Mouse (Mus musculus) inflammation-experienced regulatory T-cells, adult 6 months (primary cell): Measurements from ENCODE around the gene Zbtb16. TPM values are rescaled to one million over a fixed set of nuclear protein-coding genes. Genes with fewer than 3 reads are reported as not detected.

Experiments used
- ATAC-seq: one replicate; pipeline ENCODE4 v1.8.0; 2017
- polyA plus RNA-seq, 3 experiments: library from polyadenylated mRNA; unstranded; fragments of 100-300 nt; shearing (Covaris generic); gene quantifications; one replicate each; pipeline ENCODE4 v1.2.1; 2017

Zbtb16 gene
- polyA plus RNA-seq, 3 experiments from 2014 or later = not detected

- no peak for ATAC-seq
These were observed 93.9 kb downstream of the Zbtb16 start for GRCm38 (mm10) chr9:48742150-48742549.

- ATAC-seq = no peak
These were observed 94.5 kb downstream of the Zbtb16 start for GRCm38 (mm10) chr9:48741433-48742077.

- ATAC-seq = no peak
These were observed 95.2 kb downstream of the Zbtb16 start for GRCm38 (mm10) chr9:48740732-48741255.

- ATAC-seq = peak; percentile 94
These were observed 95.9 kb downstream of the Zbtb16 start for GRCm38 (mm10) chr9:48740098-48740505.

- no peak for ATAC-seq
These were observed 97.1 kb downstream of the Zbtb16 start for GRCm38 (mm10) chr9:48738795-48739476.

- ATAC-seq = no peak
These were observed 98.1 kb downstream of the Zbtb16 start for GRCm38 (mm10) chr9:48737911-48738310.

- no peak for ATAC-seq
These were observed 98.7 kb downstream of the Zbtb16 start for GRCm38 (mm10) chr9:48737210-48737850.

GRCm38 (mm10) chr9:48736361-48737209 lies 99.4 kb downstream of the Zbtb16 start:
- ATAC-seq = no peak

GRCm38 (mm10) chr9:48735466-48736312 lies 100.3 kb downstream of the Zbtb16 start:
- ATAC-seq = no peak

GRCm38 (mm10) chr9:48734725-48735465 lies 101.1 kb downstream of the Zbtb16 start:
- no peak for ATAC-seq

- ATAC-seq = no peak
These were observed 102.0 kb downstream of the Zbtb16 start for GRCm38 (mm10) chr9:48733817-48734544.

- ATAC-seq = no peak
These were observed 102.9 kb downstream of the Zbtb16 start for GRCm38 (mm10) chr9:48733083-48733482.

GRCm38 (mm10) chr9:48731651-48732536 lies 104.1 kb downstream of the Zbtb16 start:
- no peak for ATAC-seq

- ATAC-seq = no peak
These were observed 105.5 kb downstream of the Zbtb16 start for GRCm38 (mm10) chr9:48730446-48730979.

GRCm38 (mm10) chr9:48729471-48729870 lies 106.6 kb downstream of the Zbtb16 start:
- ATAC-seq = no peak

- no peak for ATAC-seq
These were observed 107.3 kb downstream of the Zbtb16 start for GRCm38 (mm10) chr9:48728731-48729123.

GRCm38 (mm10) chr9:48728083-48728730 lies 107.8 kb downstream of the Zbtb16 start:
- no peak for ATAC-seq

GRCm38 (mm10) chr9:48726341-48726740 lies 109.7 kb downstream of the Zbtb16 start:
- no peak for ATAC-seq
